Mouse (Mus musculus): ENCODE results near the gene Pelo. TPM values are rescaled to one million over a fixed set of nuclear protein-coding genes. Genes with fewer than 3 reads are reported as not detected.

The Pelo gene
- 5.6 and 6.5 TPM in 2 replicates for polyA plus RNA-seq (2014; fragmentation: Nextera tagmentation; extraction: Ambion mirVana)

- H3K4me1 ChIP-seq (ENCODE audit: control insufficient read depth, insufficient read depth, low read length) = peaks cover 8% of the 10 kb centered on the region; the same call in 1 of the 2 replicates
- 1% methylated on average over 60 of the region's 60 CpGs for WGBS
- peak within 1 kb of the TSS; percentile 53; the same call in 1 of the 2 replicates for H3K27ac ChIP-seq (ENCODE audit: low read depth, low read length)
- H3K4me3 ChIP-seq (ENCODE audit: low read depth, low read length) = peak within 1 kb of the TSS; percentile 64
- peak; percentile 97 for ATAC-seq (ENCODE audit: low read depth)
- peak within 1 kb of the TSS; percentile 81 for H3K9ac ChIP-seq (replicated peaks; ENCODE audit: low read depth, low read length)
- no peaks in the 10 kb centered on the region for H3K36me3 ChIP-seq (ENCODE audit: control insufficient read depth, insufficient read depth, low read length)
- H3K27me3 ChIP-seq (ENCODE audit: control insufficient read depth, insufficient read depth, low read length) = no peaks in the 10 kb centered on the region
- no peaks in the 10 kb centered on the region for H3K9me3 ChIP-seq (ENCODE audit: control insufficient read depth, low read length)
- H3K4me2 ChIP-seq (ENCODE audit: low read depth, low read length) = peak within 1 kb of the TSS; percentile 97
Measured at GRCm38 (mm10) chr13:115090069-115090976, at the start of gene Pelo. Gene Pelo (minus strand): TSS chr13:115090186.

- no peak overlapping the region for H3K27ac ChIP-seq (ENCODE audit: low read depth, low read length)
- whole genome bisulfite sequencing = 91% methylated on average over 7 of the region's 7 CpGs
- no peaks in the 10 kb centered on the region for H3K36me3 ChIP-seq (ENCODE audit: control insufficient read depth, insufficient read depth, low read length)
- ATAC-seq (ENCODE audit: low read depth) = no peak
- no peak overlapping the region for H3K4me3 ChIP-seq (ENCODE audit: low read depth, low read length)
- H3K4me2 ChIP-seq (ENCODE audit: low read depth, low read length) = no peak overlapping the region
- H3K27me3 ChIP-seq (ENCODE audit: control insufficient read depth, insufficient read depth, low read length) = no peaks in the 10 kb centered on the region
- no peaks in the 10 kb centered on the region for H3K9me3 ChIP-seq (ENCODE audit: control insufficient read depth, low read length)
- H3K4me1 ChIP-seq (ENCODE audit: control insufficient read depth, insufficient read depth, low read length) = no peaks in the 10 kb centered on the region
- no peak overlapping the region for H3K9ac ChIP-seq (replicated peaks; ENCODE audit: low read depth, low read length)
Measured at GRCm38 (mm10) chr13:115138513-115138912, 48.5 kb upstream of the Pelo start.

- no peak for ATAC-seq (ENCODE audit: low read depth)
- Histone ChIP-seq H3K36me3 (ENCODE audit: control insufficient read depth, insufficient read depth, low read length) (no peaks in the 10 kb centered on the region), H3K4me2 (ENCODE audit: low read depth, low read length) (no peak overlapping the region), H3K27me3 (ENCODE audit: control insufficient read depth, insufficient read depth, low read length) (no peaks in the 10 kb centered on the region), H3K9me3 (ENCODE audit: control insufficient read depth, low read length) (no peaks in the 10 kb centered on the region), H3K27ac (ENCODE audit: low read depth, low read length) (no peak overlapping the region), H3K9ac (replicated peaks; ENCODE audit: low read depth, low read length) (no peak overlapping the region), H3K4me1 (ENCODE audit: control insufficient read depth, insufficient read depth, low read length) (no peaks in the 10 kb centered on the region), H3K4me3 (ENCODE audit: low read depth, low read length) (no peak overlapping the region)
- 91% methylated on average over 3 of the region's 3 CpGs for WGBS
Measured at GRCm38 (mm10) chr13:115136761-115137160, 46.8 kb upstream of the Pelo start.

GRCm38 (mm10) chr13:115132435-115132834 lies 42.4 kb upstream of the Pelo start:
- no peaks in the 10 kb centered on the region for H3K4me1 ChIP-seq (ENCODE audit: control insufficient read depth, insufficient read depth, low read length)
- H3K27me3 ChIP-seq (ENCODE audit: control insufficient read depth, insufficient read depth, low read length) = no peaks in the 10 kb centered on the region
- H3K9ac ChIP-seq (replicated peaks; ENCODE audit: low read depth, low read length) = no peak overlapping the region
- WGBS = 46% methylated on average over 5 of the region's 5 CpGs
- no peak overlapping the region for H3K27ac ChIP-seq (ENCODE audit: low read depth, low read length)
- H3K4me2 ChIP-seq (ENCODE audit: low read depth, low read length) = no peak overlapping the region
- no peak overlapping the region for H3K4me3 ChIP-seq (ENCODE audit: low read depth, low read length)
- ATAC-seq (ENCODE audit: low read depth) = no peak
- H3K36me3 ChIP-seq (ENCODE audit: control insufficient read depth, insufficient read depth, low read length) = no peaks in the 10 kb centered on the region
- no peaks in the 10 kb centered on the region for H3K9me3 ChIP-seq (ENCODE audit: control insufficient read depth, low read length)

- no peaks in the 10 kb centered on the region for H3K27me3 ChIP-seq (ENCODE audit: control insufficient read depth, insufficient read depth, low read length)
- H3K36me3 ChIP-seq (ENCODE audit: control insufficient read depth, insufficient read depth, low read length) = no peaks in the 10 kb centered on the region
- H3K9ac ChIP-seq (replicated peaks; ENCODE audit: low read depth, low read length) = no peak overlapping the region
- no peak overlapping the region for H3K27ac ChIP-seq (ENCODE audit: low read depth, low read length)
- ATAC-seq (ENCODE audit: low read depth) = no peak
- WGBS = 86% methylated on average over 3 of the region's 3 CpGs
- H3K9me3 ChIP-seq (ENCODE audit: control insufficient read depth, low read length) = no peaks in the 10 kb centered on the region
- no peaks in the 10 kb centered on the region for H3K4me1 ChIP-seq (ENCODE audit: control insufficient read depth, insufficient read depth, low read length)
- no peak overlapping the region for H3K4me3 ChIP-seq (ENCODE audit: low read depth, low read length)
- H3K4me2 ChIP-seq (ENCODE audit: low read depth, low read length) = no peak overlapping the region
Measured at GRCm38 (mm10) chr13:115131381-115131780, 41.4 kb upstream of the Pelo start.

- H3K4me2 ChIP-seq (ENCODE audit: low read depth, low read length) = no peak overlapping the region
- 93% methylated on average over 2 of the region's 2 CpGs for WGBS
Measured at GRCm38 (mm10) chr13:115130035-115130434, 40.0 kb upstream of the Pelo start.

GRCm38 (mm10) chr13:115127826-115128225 lies 37.8 kb upstream of the Pelo start:
- no peak for ATAC-seq (ENCODE audit: low read depth)
- WGBS = 93% methylated on average over 1 of the region's 1 CpGs
- Histone ChIP-seq H3K9me3 (ENCODE audit: control insufficient read depth, low read length) (no peaks in the 10 kb centered on the region), H3K4me2 (ENCODE audit: low read depth, low read length) (no peak overlapping the region), H3K4me1 (ENCODE audit: control insufficient read depth, insufficient read depth, low read length) (no peaks in the 10 kb centered on the region), H3K27me3 (ENCODE audit: control insufficient read depth, insufficient read depth, low read length) (no peaks in the 10 kb centered on the region), H3K9ac (replicated peaks; ENCODE audit: low read depth, low read length) (no peak overlapping the region), H3K4me3 (ENCODE audit: low read depth, low read length) (no peak overlapping the region), H3K27ac (ENCODE audit: low read depth, low read length) (no peak overlapping the region), H3K36me3 (ENCODE audit: control insufficient read depth, insufficient read depth, low read length) (no peaks in the 10 kb centered on the region)

More at GRCm38 (mm10) chr13:115130035-115130434, 40.0 kb upstream of the Pelo start:
- Histone ChIP-seq H3K4me3 (ENCODE audit: low read depth, low read length) (no peak overlapping the region), H3K36me3 (ENCODE audit: control insufficient read depth, insufficient read depth, low read length) (no peaks in the 10 kb centered on the region), H3K27ac (ENCODE audit: low read depth, low read length) (no peak overlapping the region), H3K27me3 (ENCODE audit: control insufficient read depth, insufficient read depth, low read length) (no peaks in the 10 kb centered on the region), H3K9ac (replicated peaks; ENCODE audit: low read depth, low read length) (no peak overlapping the region), H3K4me1 (ENCODE audit: control insufficient read depth, insufficient read depth, low read length) (no peaks in the 10 kb centered on the region), H3K9me3 (ENCODE audit: control insufficient read depth, low read length) (no peaks in the 10 kb centered on the region)
- no peak for ATAC-seq (ENCODE audit: low read depth)

GRCm38 (mm10) chr13:115126534-115126933 lies 36.5 kb upstream of the Pelo start:
- 98% methylated on average over 2 of the region's 2 CpGs for WGBS

GRCm38 (mm10) chr13:115125130-115125529 lies 35.1 kb upstream of the Pelo start:
- no peaks in the 10 kb centered on the region for H3K4me1 ChIP-seq (ENCODE audit: control insufficient read depth, insufficient read depth, low read length)
- H3K4me3 ChIP-seq (ENCODE audit: low read depth, low read length) = no peak overlapping the region
- H3K9me3 ChIP-seq (ENCODE audit: control insufficient read depth, low read length) = no peaks in the 10 kb centered on the region
- no peaks in the 10 kb centered on the region for H3K36me3 ChIP-seq (ENCODE audit: control insufficient read depth, insufficient read depth, low read length)
- no peak for ATAC-seq (ENCODE audit: low read depth)
- no peaks in the 10 kb centered on the region for H3K27me3 ChIP-seq (ENCODE audit: control insufficient read depth, insufficient read depth, low read length)
- no peak overlapping the region for H3K9ac ChIP-seq (replicated peaks; ENCODE audit: low read depth, low read length)
- no peak overlapping the region for H3K4me2 ChIP-seq (ENCODE audit: low read depth, low read length)
- H3K27ac ChIP-seq (ENCODE audit: low read depth, low read length) = no peak overlapping the region
- WGBS = 91% methylated on average over 4 of the region's 4 CpGs

More at GRCm38 (mm10) chr13:115126534-115126933, 36.5 kb upstream of the Pelo start:
- H3K36me3 ChIP-seq (ENCODE audit: control insufficient read depth, insufficient read depth, low read length) = no peaks in the 10 kb centered on the region
- no peak overlapping the region for H3K9ac ChIP-seq (replicated peaks; ENCODE audit: low read depth, low read length)
- H3K27me3 ChIP-seq (ENCODE audit: control insufficient read depth, insufficient read depth, low read length) = no peaks in the 10 kb centered on the region
- H3K4me3 ChIP-seq (ENCODE audit: low read depth, low read length) = no peak overlapping the region
- no peak overlapping the region for H3K27ac ChIP-seq (ENCODE audit: low read depth, low read length)
- H3K4me2 ChIP-seq (ENCODE audit: low read depth, low read length) = no peak overlapping the region
- H3K9me3 ChIP-seq (ENCODE audit: control insufficient read depth, low read length) = no peaks in the 10 kb centered on the region
- H3K4me1 ChIP-seq (ENCODE audit: control insufficient read depth, insufficient read depth, low read length) = no peaks in the 10 kb centered on the region
- no peak for ATAC-seq (ENCODE audit: low read depth)

All from neural tube, embryonic 14.5 days (tissue).